Mouse (Mus musculus) layer of hippocampus, adult 9-10 months (tissue): ENCODE results near the gene Vmn2r60.
"Not testable (repeated sequence)": the region's sequence is repeated elsewhere in the genome, so short reads cannot be mapped to it uniquely, and the experiment has no call there.

Experiments
- DNase-seq: peaks from one replicate; pipeline ENCODE4 v3.0.0; 2022; ENCODE audit warnings: low spot score

Gene Vmn2r60

DNA sequence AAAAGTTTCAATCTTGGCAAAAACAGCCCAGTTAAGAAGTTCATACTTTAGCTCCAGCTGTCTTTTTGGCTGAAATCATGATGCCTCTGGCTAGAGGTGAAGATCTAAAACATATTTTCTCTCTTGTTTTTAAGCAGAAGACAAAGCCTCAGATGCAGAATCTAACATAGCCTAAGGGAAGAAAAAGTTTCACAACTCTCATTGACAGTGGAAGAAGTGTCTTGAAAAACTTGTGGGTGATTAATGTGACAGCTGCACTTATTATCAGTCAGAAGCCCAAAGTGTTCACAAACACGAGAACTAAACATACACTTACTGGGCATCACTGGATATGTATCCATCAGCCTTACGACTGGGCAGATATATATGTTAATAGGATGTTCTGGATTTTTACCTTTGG is at the start of gene Vmn2r60:
Gene Vmn2r60 (plus strand): TSS at position 301 of the 400 bp plus-strand sequence.
- no peak for DNase-seq

DNA sequence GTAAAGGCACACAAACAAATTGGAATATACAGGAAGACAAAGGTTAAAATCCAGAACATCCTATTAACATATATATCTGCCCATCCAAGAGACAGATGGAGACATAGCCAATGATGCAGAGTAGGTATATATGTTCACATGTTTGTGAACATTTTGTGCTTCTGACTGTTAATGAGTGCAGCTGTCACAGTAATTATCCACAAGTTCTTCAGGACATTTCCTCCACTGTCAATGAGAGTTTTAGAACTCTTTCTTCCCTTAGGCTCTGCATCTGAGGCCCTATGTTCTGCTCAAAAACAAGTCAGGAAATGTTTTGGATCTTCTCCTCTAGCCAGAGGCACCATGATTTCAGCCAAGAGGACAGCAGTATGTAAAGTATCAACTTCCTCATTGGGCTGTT is 48.6 kb upstream of the Vmn2r60 start, which contains the start of gene Vmn2r59:
Gene Vmn2r59 (minus strand): TSS at position 101 of the 400 bp plus-strand sequence.
- DNase-seq: no peak

DNA sequence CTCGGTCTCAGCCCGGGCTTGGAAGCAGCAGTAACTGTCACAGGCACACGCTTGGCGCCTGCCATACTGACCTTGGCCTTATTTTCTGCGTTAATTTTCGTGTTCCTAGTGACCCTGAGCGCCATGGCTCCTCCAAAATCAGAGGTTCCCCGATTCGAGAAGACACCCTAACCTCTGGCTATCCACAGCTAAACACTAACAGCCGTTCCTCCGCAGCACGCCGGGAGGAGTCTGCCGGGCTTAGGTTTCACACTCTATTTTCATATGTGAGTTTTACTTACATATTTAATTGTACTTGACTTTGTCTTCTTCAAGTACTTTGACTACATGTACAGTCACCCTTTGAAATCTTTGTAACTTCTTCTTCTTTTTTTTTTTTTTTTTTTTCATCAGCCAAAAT is 509 bp upstream of the Vmn2r60 start:
- DNase-seq: not testable (repeated sequence)
